Mouse (Mus musculus) heart, postnatal 0 days (tissue): Measurements from ENCODE around the gene C130074G19Rik. TPM values are rescaled to one million over a fixed set of nuclear protein-coding genes. Genes with fewer than 3 reads are reported as not detected.

Experiments
- ATAC-seq: fragments of 200-750 bp; cut with Nextera tagmentation; 2 replicates; pipeline ENCODE4 v1.8.0; 2017; ENCODE audit warnings: low read depth, moderate number of reproducible peaks, moderate library complexity; ENCODE audit not compliant: insufficient read depth
- DNase-seq: peaks from one replicate; pipeline ENCODE4 v3.0.0-alpha.2; 2016; ENCODE audit warnings: low spot score
- H3K27ac ChIP-seq: fragments of 300-500 bp; sonication (generic); 2 replicates; pipeline ENCODE4 v1.5.1; 2014; ENCODE audit warnings: low read depth, mild to moderate bottlenecking
- H3K27me3 ChIP-seq: fragments of 300-500 bp; sonication (generic); 2 replicates; pipeline ENCODE4 v1.6.1; 2014; ENCODE audit warnings: low read length, mixed read lengths; ENCODE audit not compliant: control insufficient read depth, insufficient read depth
- H3K36me3 ChIP-seq: fragments of 300-500 bp; sonication (generic); replicated peaks from 2 replicates; pipeline ENCODE4 v1.6.1; 2014; ENCODE audit warnings: low read length, mixed read lengths; ENCODE audit not compliant: control insufficient read depth, insufficient read depth
- H3K4me1 ChIP-seq: fragments of 300-500 bp; sonication (generic); 2 replicates; pipeline ENCODE4 v1.6.1; 2014; ENCODE audit warnings: antibody characterized with exemption; ENCODE audit not compliant: control insufficient read depth, insufficient read depth
- H3K4me2 ChIP-seq: fragments of 300-500 bp; sonication (generic); 2 replicates; pipeline ENCODE4 v1.6.1; 2014; ENCODE audit warnings: low read depth, mild to moderate bottlenecking, low read length, moderate library complexity
- H3K4me3 ChIP-seq: fragments of 300-500 bp; sonication (generic); 2 replicates; pipeline ENCODE4 v1.5.1; 2014; ENCODE audit warnings: low read depth, low read length
- H3K9ac ChIP-seq: fragments of 300-500 bp; sonication (generic); replicated peaks from 2 replicates; pipeline ENCODE4 v1.6.1; 2014; ENCODE audit warnings: low read depth, low read length, mixed read lengths
- H3K9me3 ChIP-seq: fragments of 300-500 bp; sonication (generic); replicated peaks from 2 replicates; pipeline ENCODE4 v1.6.1; 2016; ENCODE audit warnings: low read length; ENCODE audit not compliant: control insufficient read depth
- CTCF ChIP-seq: IDR thresholded peaks from 2 replicates; pipeline ENCODE4 v1.5.1; 2016; ENCODE audit warnings: antibody characterized with exemption, control low read depth, low read depth
- EP300 ChIP-seq: IDR thresholded peaks from 2 replicates; pipeline ENCODE4 v1.6.1; 2016; ENCODE audit warnings: antibody characterized with exemption, low read depth
- WGBS: fragments of 180-500 bp; shearing (Covaris S2); extraction: QIAGEN DNeasy Blood & Tissue Kit; methylation state at CpG from one replicate; pipeline ENCODE4 v1.1.7; 2014; 5-methylcytosine and 5-hydroxymethylcytosine counted together
- polyA plus RNA-seq: library from polyadenylated mRNA; unstranded; fragments of >200 nt; fragmentation: Nextera tagmentation; extraction: Ambion mirVana; gene quantifications from 2 replicates; pipeline ENCODE4 v1.2.1, GENCODE M21; 2015
- total RNA-seq: library from RNA; depleted of rRNA; stranded (reverse); fragments of >200 nt; gene quantifications from 2 replicates; pipeline ENCODE4 v1.2.3, GENCODE M21; 2014; ENCODE audit warnings: low replicate concordance

C130074G19Rik gene
- total and polyA plus RNA-seq, 2 experiments from 2014 or later, result 1.8 to 10.3 TPM

GRCm38 (mm10) chr1:184877306-184877705 is 5.7 kb downstream of the C130074G19Rik start:
- Histone ChIP-seq H3K27me3 (peaks cover 15% of the 10 kb centered on the region), H3K4me1 (no peaks in the 10 kb centered on the region), H3K9ac (no peak overlapping the region), H3K36me3 (no peaks in the 10 kb centered on the region), H3K4me3 (no peak overlapping the region), H3K9me3 (no peaks in the 10 kb centered on the region), H3K4me2 (no peak overlapping the region), H3K27ac (no peak overlapping the region)
- WGBS, result 40% methylated on average over 2 of the region's 2 CpGs
- DNase-seq (no peak), ATAC-seq (no peak)
- TF ChIP-seq CTCF (no peak), EP300 (no peak)

GRCm38 (mm10) chr1:184873910-184874309 is 9.1 kb downstream of the C130074G19Rik start:
- H3K9me3 ChIP-seq, result no peaks in the 10 kb centered on the region
- DNase-seq (no peak), ATAC-seq (no peak)
- no peaks in the 10 kb centered on the region for H3K27me3 ChIP-seq
- no peaks in the 10 kb centered on the region for H3K36me3 ChIP-seq
- H3K4me1 ChIP-seq, result no peaks in the 10 kb centered on the region
- H3K4me2 ChIP-seq, result no peak overlapping the region
- no peak overlapping the region for H3K9ac ChIP-seq
- no peak overlapping the region for H3K4me3 ChIP-seq
- 80% methylated on average over 11 of the region's 11 CpGs for WGBS
- TF ChIP-seq EP300 (no peak), CTCF (no peak)
- no peak overlapping the region for H3K27ac ChIP-seq

- Histone ChIP-seq H3K36me3 (no peaks in the 10 kb centered on the region), H3K4me1 (no peaks in the 10 kb centered on the region), H3K9ac (no peak overlapping the region), H3K4me3 (no peak overlapping the region), H3K27me3 (no peaks in the 10 kb centered on the region), H3K4me2 (no peak overlapping the region), H3K9me3 (no peaks in the 10 kb centered on the region), H3K27ac (no peak overlapping the region)
- DNase-seq (no peak), ATAC-seq (no peak)
- WGBS, result 69% methylated on average over 7 of the region's 7 CpGs
- TF ChIP-seq CTCF (no peak), EP300 (no peak)
Measured at GRCm38 (mm10) chr1:184872069-184872819, 10.8 kb downstream of the C130074G19Rik start.

GRCm38 (mm10) chr1:184871506-184871905 is 11.5 kb downstream of the C130074G19Rik start:
- 67% methylated on average over 1 of the region's 1 CpGs for WGBS
- Histone ChIP-seq H3K4me2 (no peak overlapping the region), H3K27me3 (no peaks in the 10 kb centered on the region), H3K27ac (no peak overlapping the region; the same call in 1 of the 2 replicates), H3K9me3 (no peaks in the 10 kb centered on the region), H3K36me3 (no peaks in the 10 kb centered on the region), H3K9ac (no peak overlapping the region), H3K4me1 (no peaks in the 10 kb centered on the region), H3K4me3 (no peak overlapping the region)
- DNase-seq, result no peak
- ATAC-seq, result no peak
- TF ChIP-seq CTCF (no peak), EP300 (no peak)

GRCm38 (mm10) chr1:184870646-184871385 is 12.2 kb downstream of the C130074G19Rik start:
- TF ChIP-seq CTCF, result no peak
- TF ChIP-seq EP300, result no peak
- Histone ChIP-seq H3K9ac (no peak overlapping the region), H3K27ac (no peak overlapping the region; the same call in 1 of the 2 replicates)

More at GRCm38 (mm10) chr1:184870646-184871385, 12.2 kb downstream of the C130074G19Rik start:
- ATAC-seq (no peak), DNase-seq (no peak)
- Histone ChIP-seq H3K4me1 (no peaks in the 10 kb centered on the region), H3K4me3 (no peak overlapping the region), H3K4me2 (no peak overlapping the region), H3K36me3 (no peaks in the 10 kb centered on the region), H3K9me3 (no peaks in the 10 kb centered on the region), H3K27me3 (no peaks in the 10 kb centered on the region)
- 74% methylated on average over 11 of the region's 11 CpGs for WGBS
